23 mouse cellular contexts compared by ENCODE assay signal in genomic region chr4:85206675-85207400, GRCm38 (mm10). TPM values are rescaled to one million over a fixed set of nuclear protein-coding genes. Genes with fewer than 3 reads are reported as not detected.
DNase-seq lines count a peak whose midpoint lies in the region; ATAC-seq and TF ChIP-seq lines count a peak whose summit lies in the region.
"Had no signal": no experiment of that assay in that cellular context is flagged by ENCODE, and none has a peak within 500 bp of the region (broad histone marks: within the 10 kb centered on the region; RNA-seq: fewer than 3 reads in every experiment).

No protein-coding gene starts in this region.

- DNase-seq in cerebellum, adult 2 months: peak; percentile 56 to 69
- DNase-seq in cerebellum, adult 8-10 months: no peak
- DNase-seq in layer of hippocampus, adult 2 months (ENCODE audit: low spot score in 2 of 2): no peak
- DNase-seq in layer of hippocampus, adult 11-12 months (ENCODE audit: low spot score): no peak
- peak; percentile 41 for DNase-seq in cerebellum, adult 9-11 months
- peak; percentile 6 for DNase-seq in hindbrain, postnatal 0 days (ENCODE audit: low spot score)
- no peak for DNase-seq in lung, postnatal 10 days
- DNase-seq: adrenal gland, postnatal 10 days; kidney, adult 18-20 months; kidney, postnatal 10 days; layer of hippocampus, adult 9-11 months; retina, postnatal 1 day; thymus, postnatal 25 days had no signal

- H3K4me2 ChIP-seq in hindbrain, postnatal 0 days (ENCODE audit: low read depth, low read length): peak overlapping the region; percentile 91
- H3K4me2 ChIP-seq in heart, embryonic 12.5 days: no peak overlapping the region

- no peak for TF ChIP-seq CTCF in cerebellum, adult 2 months (IDR thresholded peaks at IDR 0.05; ENCODE audit: borderline replicate concordance, insufficient read depth, low read depth, low read length)
- TF ChIP-seq CTCF in layer of hippocampus, adult 2 months (conservative IDR thresholded peaks at IDR 0.05): no peak
- TF ChIP-seq CTCF in hindbrain, postnatal 0 days (IDR thresholded peaks at IDR 0.05; ENCODE audit: low read depth): no peak

- WGBS in cerebellum, adult 2 months: 10% methylated on average over 3 of the region's 3 CpGs
- WGBS in hindbrain, postnatal 0 days: 49% methylated on average over 3 of the region's 3 CpGs
- 39% methylated on average over 3 of the region's 3 CpGs for WGBS in heart, embryonic 12.5 days

- no peak overlapping the region for H3K9ac ChIP-seq in hindbrain, postnatal 0 days (replicated peaks; ENCODE audit: low read length)
- H3K9ac ChIP-seq in heart, embryonic 12.5 days: no peak overlapping the region
- H3K9ac ChIP-seq: liver, embryonic 14.5 days had no signal

- H3K4me3 ChIP-seq in cerebellum, adult 2 months (replicated peaks; ENCODE audit: insufficient read depth, low read depth, low read length): peak overlapping the region; percentile 73
- H3K4me3 ChIP-seq in layer of hippocampus, adult 2 months: peak overlapping the region; percentile 59
- peak overlapping the region; percentile 79 for H3K4me3 ChIP-seq in hindbrain, postnatal 0 days (ENCODE audit: low read length)
- no peak overlapping the region for H3K4me3 ChIP-seq in heart, embryonic 12.5 days

- H3K4me1 ChIP-seq in cerebellum, adult 2 months (ENCODE audit: control insufficient read depth, insufficient read depth, low read length): peaks cover 19% of the 10 kb centered on the region
- H3K4me1 ChIP-seq in hindbrain, postnatal 0 days (ENCODE audit: insufficient read depth, low read length): peaks cover 3% of the 10 kb centered on the region
- H3K4me1 ChIP-seq in heart, embryonic 12.5 days (replicated peaks): 0 out of 2 replicates have a peak, but pooled peaks cover 8% of the 10 kb centered on the region

- H3K36me3 ChIP-seq in hindbrain, postnatal 0 days (ENCODE audit: insufficient read depth, low read length): no peaks in the 10 kb centered on the region
- no peaks in the 10 kb centered on the region for H3K36me3 ChIP-seq in heart, embryonic 12.5 days
- H3K36me3 ChIP-seq: embryonic facial prominence, embryonic 13.5 days; limb, embryonic 13.5 days had no signal

- H3K27me3 ChIP-seq in cerebellum, adult 2 months (ENCODE audit: control insufficient read depth, insufficient read depth, low read length): no peaks in the 10 kb centered on the region
- H3K27me3 ChIP-seq in hindbrain, postnatal 0 days (ENCODE audit: insufficient read depth, low read length): no peaks in the 10 kb centered on the region
- H3K27me3 ChIP-seq in heart, embryonic 12.5 days (replicated peaks): peaks cover 66% of the 10 kb centered on the region
- H3K27me3 ChIP-seq: CH12.LX had no signal

- peak overlapping the region; percentile 94 for H3K27ac ChIP-seq in cerebellum, adult 2 months (ENCODE audit: insufficient read depth, low read length)
- peak overlapping the region; percentile 99 for H3K27ac ChIP-seq in layer of hippocampus, adult 2 months
- no peak overlapping the region for H3K27ac ChIP-seq in hindbrain, postnatal 0 days
- no peak overlapping the region for H3K27ac ChIP-seq in heart, embryonic 12.5 days (ENCODE audit: poor library complexity, severe bottlenecking)
- H3K27ac ChIP-seq: embryonic facial prominence, embryonic 13.5 days; limb, embryonic 13.5 days; liver, embryonic 14.5 days had no signal

- no peaks in the 10 kb centered on the region for H3K9me3 ChIP-seq in hindbrain, postnatal 0 days (ENCODE audit: low read length)
- no peaks in the 10 kb centered on the region for H3K9me3 ChIP-seq in heart, embryonic 12.5 days (replicated peaks)
- H3K9me3 ChIP-seq: embryonic facial prominence, embryonic 13.5 days; limb, embryonic 13.5 days had no signal

- TF ChIP-seq POLR2A in cerebellum, adult 2 months (IDR thresholded peaks at IDR 0.05; ENCODE audit: borderline replicate concordance, insufficient read depth, low read length): no peak

- no peak for ATAC-seq in hindbrain, postnatal 0 days
- no peak for ATAC-seq in heart, embryonic 12.5 days (ENCODE audit: insufficient number of reproducible peaks, low FRiP score)

RNA-seq across cellular contexts. Expression of gene Sh3gl2, which starts 1.9 kb away (rescaled TPM):
- 369 and 387 TPM in 2 replicates for polyA plus RNA-seq in cerebellum, adult 2 months (2012; rRNA removed)
- total RNA-seq in layer of hippocampus, adult 2 months (2021): 100 to 1,000 TPM; 285 to 321 TPM
- 41.9 and 44.7 TPM in 2 replicates for total RNA-seq in hindbrain, postnatal 0 days (2014; rRNA removed)
- 119 and 129 TPM in 2 replicates for polyA plus RNA-seq in hindbrain, postnatal 0 days (2015; fragmentation: Nextera tagmentation; extraction: Ambion mirVana)
- polyA plus RNA-seq in heart, embryonic 12.5 days (2016; fragmentation: Nextera tagmentation; extraction: Ambion mirVana): 0.31 and 0.65 TPM in 2 replicates
- total RNA-seq: CH12.LX; granulocyte monocyte progenitor cell, adult 5-6 weeks; hematopoietic stem cell, adult 5-6 weeks; megakaryocyte progenitor cell, adult 5-6 weeks; monocyte, adult 5-6 weeks; neutrophil, adult 5-6 weeks had no signal

Comparison
In these comparisons a context has a peak if more than half of its experiments do, and no peak if none do; other contexts are left out.
1. DNase-seq: peak in cerebellum, adult 2 months (2 of 2), cerebellum, adult 9-11 months (single experiment) and hindbrain, postnatal 0 days (single experiment); none in cerebellum, adult 8-10 months (single experiment), layer of hippocampus, adult 2 months (0 of 2), layer of hippocampus, adult 11-12 months (single experiment) and lung, postnatal 10 days (single experiment).
2. H3K27ac ChIP-seq: peak in cerebellum, adult 2 months (single experiment) and layer of hippocampus, adult 2 months (single experiment); none in hindbrain, postnatal 0 days (single experiment) and heart, embryonic 12.5 days (single experiment).
3. RNA of gene Sh3gl2, which starts 1.9 kb away (polyA plus RNA-seq): 369 to 387 TPM in cerebellum, adult 2 months and 119 to 129 TPM in hindbrain, postnatal 0 days; 0.31 to 0.65 TPM in heart, embryonic 12.5 days; every median in the first group is over 10 times any median in the second.